Mouse (Mus musculus) C2C12 (cell line): Measurements from ENCODE around the gene Rfwd3.

Experiments
- CTCF ChIP-seq: IDR thresholded peaks from one replicate; pipeline ENCODE4 v1.5.1; 2011; ENCODE audit not compliant: control insufficient read depth, insufficient read depth, insufficient read length
- USF1 ChIP-seq: IDR thresholded peaks from one replicate; pipeline ENCODE4 v1.6.1; 2011; ENCODE audit warnings: low read depth, mild to moderate bottlenecking, control low read depth, moderate library complexity

GRCm38 (mm10) chr8:111258010-111258630 lies 41.9 kb downstream of the Rfwd3 start:
- TF ChIP-seq USF1 (no peak), CTCF (no peak)
